In the genomic region with DNA sequence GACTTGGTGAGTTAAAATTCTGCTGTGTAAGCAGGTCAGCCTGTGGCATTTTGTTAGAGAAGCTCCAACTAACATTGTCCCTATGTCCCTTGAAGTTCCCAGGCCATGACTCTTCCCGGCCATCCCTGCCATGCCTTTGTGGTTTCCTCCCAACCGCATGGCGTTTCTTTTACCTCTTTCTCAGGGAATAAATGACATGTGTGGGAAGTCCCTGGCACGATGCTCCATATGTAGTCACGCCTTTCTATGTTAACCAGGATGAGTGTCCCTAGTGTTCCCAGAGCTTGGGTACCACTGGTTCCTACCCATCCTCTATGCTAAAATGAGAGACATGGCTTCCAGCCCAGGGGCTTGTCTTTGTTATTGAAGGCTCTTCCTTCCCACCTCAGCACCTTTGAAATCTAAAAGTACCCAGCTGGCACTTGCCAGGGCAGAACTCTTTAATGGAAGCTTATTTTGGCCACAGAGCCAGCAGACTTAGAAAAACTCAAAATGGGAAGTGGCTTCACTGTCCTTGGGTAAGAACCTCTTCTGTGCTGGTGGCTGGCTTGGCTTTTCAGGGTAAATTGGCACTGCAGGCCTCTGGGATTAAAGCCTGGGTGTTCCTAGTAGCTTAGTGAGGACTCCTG, we compare ENCODE assay signal across 10 mouse cellular contexts. TPM values are rescaled to one million over a fixed set of nuclear protein-coding genes. Genes with fewer than 3 reads are reported as not detected.
DNase-seq lines count a peak whose midpoint lies in the region; ATAC-seq and TF ChIP-seq lines count a peak whose summit lies in the region.
"Had no signal": no experiment of that assay in that cellular context is flagged by ENCODE, and none has a peak within 500 bp of the region (broad histone marks: within the 10 kb centered on the region; RNA-seq: fewer than 3 reads in every experiment).

No protein-coding gene starts in this region.

- H3K27me3 ChIP-seq in heart, embryonic 15.5 days: no peaks in the 10 kb centered on the region
- no peaks in the 10 kb centered on the region for H3K27me3 ChIP-seq in midbrain, embryonic 16.5 days (ENCODE audit: control insufficient read depth, insufficient read depth, low read depth, low read length)
- H3K27me3 ChIP-seq: neural tube, embryonic 12.5 days had no signal

- no peaks in the 10 kb centered on the region for H3K36me3 ChIP-seq in heart, embryonic 15.5 days
- no peaks in the 10 kb centered on the region for H3K36me3 ChIP-seq in midbrain, embryonic 16.5 days (ENCODE audit: control insufficient read depth, insufficient read depth, low read length)
- H3K36me3 ChIP-seq: neural tube, embryonic 12.5 days had no signal

- ATAC-seq in heart, embryonic 15.5 days (replicated peaks; ENCODE audit: insufficient number of reproducible peaks, insufficient read depth, low FRiP score, low read depth): no peak
- ATAC-seq in midbrain, embryonic 16.5 days: no peak

- DNase-seq in left cerebral cortex, adult 2 months (ENCODE audit: extremely low spot score in 1 of 2, low spot score in 2 of 2): no peak
- DNase-seq in left cerebral cortex, adult 9 months (ENCODE audit: low spot score in 2 of 2): no peak
- DNase-seq in natural killer cell, adult 2 months (ENCODE audit: low spot score in 2 of 2): no peak
- no peak for DNase-seq in gastrocnemius, postnatal 14 days
- DNase-seq in layer of hippocampus, postnatal 14 days (ENCODE audit: low spot score in 2 of 2): no peak
- DNase-seq: thymus, postnatal 14 days had no signal

- H3K9me3 ChIP-seq in heart, embryonic 15.5 days (replicated peaks): no peaks in the 10 kb centered on the region
- H3K9me3 ChIP-seq in midbrain, embryonic 16.5 days (replicated peaks; ENCODE audit: control insufficient read depth, low read length, poor library complexity, severe bottlenecking): no peaks in the 10 kb centered on the region
- H3K9me3 ChIP-seq: neural tube, embryonic 12.5 days had no signal

- peak overlapping the region; percentile 5; the same call in 1 of the 2 replicates for H3K9ac ChIP-seq in heart, embryonic 15.5 days
- no peak overlapping the region for H3K9ac ChIP-seq in midbrain, embryonic 16.5 days (ENCODE audit: low read depth, low read length)
- H3K9ac ChIP-seq: neural tube, embryonic 12.5 days had no signal

- WGBS in heart, embryonic 15.5 days: 89% methylated on average over 5 of the region's 5 CpGs
- 89% methylated on average over 5 of the region's 5 CpGs for WGBS in midbrain, embryonic 16.5 days

- H3K4me2 ChIP-seq in heart, embryonic 15.5 days: no peak overlapping the region
- no peak overlapping the region for H3K4me2 ChIP-seq in midbrain, embryonic 16.5 days (ENCODE audit: low read length)
- H3K4me2 ChIP-seq: neural tube, embryonic 12.5 days had no signal

- intact Hi-C loops in left cerebral cortex, adult 2 months (cut with DNase I): no loop called here
- intact Hi-C loops in gastrocnemius, postnatal 14 days (cut with DNase I; ENCODE audit: low total_unique reads): no loop called here

- H3K4me1 ChIP-seq in cortical plate, adult 2 months (ENCODE audit: control insufficient read depth, insufficient read depth, low read length): peaks cover 17% of the 10 kb centered on the region
- peaks cover 85% of the 10 kb centered on the region for H3K4me1 ChIP-seq in heart, embryonic 15.5 days (replicated peaks)
- peaks cover 17% of the 10 kb centered on the region for H3K4me1 ChIP-seq in midbrain, embryonic 16.5 days (ENCODE audit: control insufficient read depth, insufficient read depth, low read length)

- H3K4me3 ChIP-seq in left cerebral cortex, adult 2 months: no peak overlapping the region
- H3K4me3 ChIP-seq in cortical plate, adult 2 months (ENCODE audit: insufficient read depth, low read length): no peak overlapping the region
- H3K4me3 ChIP-seq in heart, embryonic 15.5 days: no peak overlapping the region
- no peak overlapping the region for H3K4me3 ChIP-seq in midbrain, embryonic 16.5 days (ENCODE audit: low read depth, low read length)
- H3K4me3 ChIP-seq: neural tube, embryonic 12.5 days had no signal

- TF ChIP-seq CTCF in left cerebral cortex, adult 2 months (IDR thresholded peaks at IDR 0.05): no peak
- no peak for TF ChIP-seq CTCF in cortical plate, adult 2 months (IDR thresholded peaks at IDR 0.05; ENCODE audit: extremely low read depth, insufficient read depth, low read length)

- TF ChIP-seq POLR2A in cortical plate, adult 2 months (IDR thresholded peaks at IDR 0.05; ENCODE audit: extremely low read depth, insufficient read depth, low read length): no peak

- H3K27ac ChIP-seq in left cerebral cortex, adult 2 months: peak overlapping the region; percentile 72
- H3K27ac ChIP-seq in cortical plate, adult 2 months (ENCODE audit: insufficient read depth, low read length): peak overlapping the region; percentile 69
- peak overlapping the region; percentile 81 for H3K27ac ChIP-seq in heart, embryonic 15.5 days
- peak overlapping the region; percentile 26; the same call in 1 of the 2 replicates for H3K27ac ChIP-seq in midbrain, embryonic 16.5 days (ENCODE audit: low read length)
- H3K27ac ChIP-seq: neural tube, embryonic 12.5 days had no signal

RNA-seq across cellular contexts. Expression of a gene that starts 24.8 kb away (rescaled TPM):
- total RNA-seq in left cerebral cortex, adult 2 months (2021): 10 to 100 TPM; 13.2 to 15.1 TPM
- 22.5 and 22.7 TPM in 2 replicates for polyA plus RNA-seq in cortical plate, adult 2 months (2012; rRNA removed)
- 36.1 and 40.6 TPM in 2 replicates for polyA plus RNA-seq in heart, embryonic 15.5 days (2015; fragmentation: Nextera tagmentation; extraction: Ambion mirVana)
- polyA plus RNA-seq in midbrain, embryonic 16.5 days (2015; fragmentation: Nextera tagmentation; extraction: Ambion mirVana): 54.0 and 54.5 TPM in 2 replicates
- total RNA-seq in gastrocnemius, postnatal 14 days (2021): 10 to 100 TPM; 11.2 to 13.2 TPM
- total RNA-seq in layer of hippocampus, postnatal 14 days (2021): 10 to 100 TPM; 18.4 to 19.1 TPM

RNA-seq across cellular contexts. Expression of a gene that starts 25.1 kb away (rescaled TPM):
- 10 to 100 TPM; 61.5 to 68.6 TPM for total RNA-seq in left cerebral cortex, adult 2 months (2021)
- 96.3 and 98.7 TPM in 2 replicates for polyA plus RNA-seq in cortical plate, adult 2 months (2012; rRNA removed)
- 85.4 and 92.2 TPM in 2 replicates for polyA plus RNA-seq in heart, embryonic 15.5 days (2015; fragmentation: Nextera tagmentation; extraction: Ambion mirVana)
- polyA plus RNA-seq in midbrain, embryonic 16.5 days (2015; fragmentation: Nextera tagmentation; extraction: Ambion mirVana): 98.9 and 104 TPM in 2 replicates
- total RNA-seq in gastrocnemius, postnatal 14 days (2021): 10 to 100 TPM; 35.6 to 47.3 TPM
- total RNA-seq in layer of hippocampus, postnatal 14 days (2021): 10 to 100 TPM; 67.4 to 69.2 TPM

RNA-seq across cellular contexts. Expression of a gene that starts 26.2 kb away (rescaled TPM):
- 10 to 100 TPM; 46.9 to 71.1 TPM for total RNA-seq in left cerebral cortex, adult 2 months (2021)
- polyA plus RNA-seq in cortical plate, adult 2 months (2012; rRNA removed): 35.7 and 38.3 TPM in 2 replicates
- polyA plus RNA-seq in heart, embryonic 15.5 days (2015; fragmentation: Nextera tagmentation; extraction: Ambion mirVana): 22.7 and 33.4 TPM in 2 replicates
- 52.7 and 66.3 TPM in 2 replicates for polyA plus RNA-seq in midbrain, embryonic 16.5 days (2015; fragmentation: Nextera tagmentation; extraction: Ambion mirVana)
- total RNA-seq in gastrocnemius, postnatal 14 days (2021): 10 to 100 TPM; 15.4 to 70.6 TPM
- total RNA-seq in layer of hippocampus, postnatal 14 days (2021): 100 to 1,000 TPM in 1 of 2 experiments, 10 to 100 TPM in 1; 99.5 to 106 TPM

Comparison
In these comparisons a context has a peak if more than half of its experiments do, and no peak if none do; other contexts are left out.
1. H3K27ac ChIP-seq: peak in every context shown above with its lines; median percentile 81 in heart, embryonic 15.5 days; 72 in left cerebral cortex, adult 2 months; 69 in cortical plate, adult 2 months; 26 in midbrain, embryonic 16.5 days.